Mouse (Mus musculus): Measurements from ENCODE around the gene Scyl3.

DNA sequence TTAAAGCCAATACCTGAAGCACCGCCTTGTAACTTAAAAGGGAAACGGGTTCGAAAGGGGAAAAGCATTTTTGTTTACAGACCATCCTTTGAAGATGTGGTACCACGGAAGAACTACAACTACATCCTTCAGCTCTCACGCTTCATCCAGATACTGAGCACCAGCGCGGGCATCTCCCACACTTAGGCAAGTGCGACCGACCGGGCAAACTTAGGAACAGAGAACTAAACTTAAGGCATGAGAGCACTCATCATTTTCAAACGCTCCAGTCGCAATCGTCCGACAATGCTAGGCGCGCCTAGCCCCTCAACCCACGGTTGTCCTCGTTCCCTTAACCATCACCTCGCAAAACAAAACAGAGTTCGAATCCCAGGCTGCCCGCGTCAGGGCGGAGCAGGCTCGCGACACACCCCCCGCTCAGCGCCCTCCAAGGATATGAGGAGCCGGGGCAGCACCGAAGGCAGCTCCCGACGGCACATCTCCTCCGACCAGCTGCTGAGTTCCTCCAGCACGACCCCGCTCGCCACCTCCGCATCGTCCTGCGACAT is 65.3 kb downstream of the Scyl3 start:
- TF ChIP-seq POLR2A (IDR thresholded peaks at IDR 0.05; ENCODE audit: insufficient read depth, low read length) (no peak), EP300 (IDR thresholded peaks at IDR 0.05; ENCODE audit: insufficient read depth, low read depth, low read length) (no peak)
